Mouse (Mus musculus): ENCODE measurements around the gene Ammecr1.

- peak; percentile 39 for TF ChIP-seq CTCF (conservative IDR thresholded peaks at IDR 0.05; ENCODE audit: low read length)
- no peak for TF ChIP-seq NANOG (IDR thresholded peaks at IDR 0.05; ENCODE audit: borderline replicate concordance, low read length)
- no peak for TF ChIP-seq POU5F1 (IDR thresholded peaks at IDR 0.05; ENCODE audit: borderline replicate concordance, low read length)
Measured at GRCm38 (mm10) chrX:142818057-142818682, 148.4 kb downstream of the Ammecr1 start.

All from E14TG2a.4 (cell line).